Mouse (Mus musculus) layer of hippocampus, adult 18-20 months (tissue): ENCODE results near the gene Stx11. TPM values are rescaled to one million over a fixed set of nuclear protein-coding genes. Genes with fewer than 3 reads are reported as not detected.
"Not testable (repeated sequence)": the region's sequence is repeated elsewhere in the genome, so short reads cannot be mapped to it uniquely, and the experiment has no call there.

Experiments used
- DNase-seq, 2 experiments: peaks; one replicate each; pipeline ENCODE4 v3.0.0; 2022; ENCODE audit warnings: low spot score in 2 of 2
- total RNA-seq, 2 experiments: library from RNA; stranded (reverse); gene quantifications; 2 replicates each; pipeline ENCODE4 v1.2.3; 2021

The Stx11 gene
- total RNA-seq, 2 experiments from 2014 or later = 0.13 to 0.37 TPM

DNA sequence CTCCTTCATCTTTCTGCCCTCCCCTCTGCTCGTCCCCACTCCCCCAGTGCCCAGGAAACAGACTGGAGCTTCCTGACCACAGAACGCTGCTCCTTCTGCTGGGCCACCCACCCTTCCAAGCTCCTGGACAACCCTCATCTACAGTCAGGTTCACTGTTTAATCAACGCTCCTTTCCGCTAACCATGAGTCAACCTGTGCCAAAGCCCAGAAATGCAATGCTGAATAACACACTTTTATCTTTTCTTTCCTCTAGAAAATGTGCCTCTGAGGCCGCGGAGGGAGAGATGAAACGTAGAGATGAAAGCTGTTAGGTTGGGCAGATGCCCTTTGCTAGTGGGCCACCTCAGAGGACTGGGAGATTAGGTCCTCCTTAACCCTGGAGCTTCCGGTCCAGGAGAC, 2.6 kb downstream of the Stx11 start:
- DNase-seq = no peak

DNA sequence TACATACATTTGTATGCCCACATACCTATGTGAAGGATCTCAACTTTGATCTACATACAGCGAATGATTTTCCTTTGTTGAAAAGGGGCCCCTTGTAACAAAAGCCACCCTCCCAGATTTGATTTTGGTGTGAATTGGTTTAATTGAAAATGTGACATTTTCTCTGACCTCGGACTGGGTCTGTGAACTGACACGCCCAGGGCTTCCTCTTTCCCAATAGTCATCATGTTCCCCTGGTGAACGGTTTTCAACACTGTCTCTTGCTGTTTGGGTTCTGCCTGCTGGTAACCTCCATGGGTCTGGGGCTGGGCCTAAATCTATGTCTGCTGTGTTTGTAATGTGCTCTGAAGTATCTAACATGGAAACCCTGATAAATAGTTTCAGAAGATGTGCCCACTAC, 6.8 kb downstream of the Stx11 start:
- DNase-seq = no peak

DNA sequence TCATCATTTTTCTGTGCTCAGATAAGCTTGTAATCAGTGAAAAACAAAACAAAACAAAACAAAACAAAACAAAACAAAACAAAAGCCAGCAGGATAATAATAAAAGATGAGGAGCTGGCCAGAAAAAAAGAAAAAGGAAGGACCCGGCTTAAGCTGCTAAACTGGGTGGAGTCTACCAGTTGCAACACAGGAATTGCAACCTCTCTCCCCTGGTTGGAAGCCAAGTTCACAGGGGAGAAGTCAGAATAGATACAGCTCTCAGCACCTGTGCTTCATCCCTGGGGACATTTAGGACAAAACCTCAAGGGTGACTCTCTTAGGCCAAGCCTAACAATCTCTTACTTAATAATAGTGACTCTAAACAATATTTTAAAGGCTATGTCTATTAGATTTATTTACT, 8.3 kb downstream of the Stx11 start:
- no peak for DNase-seq

DNA sequence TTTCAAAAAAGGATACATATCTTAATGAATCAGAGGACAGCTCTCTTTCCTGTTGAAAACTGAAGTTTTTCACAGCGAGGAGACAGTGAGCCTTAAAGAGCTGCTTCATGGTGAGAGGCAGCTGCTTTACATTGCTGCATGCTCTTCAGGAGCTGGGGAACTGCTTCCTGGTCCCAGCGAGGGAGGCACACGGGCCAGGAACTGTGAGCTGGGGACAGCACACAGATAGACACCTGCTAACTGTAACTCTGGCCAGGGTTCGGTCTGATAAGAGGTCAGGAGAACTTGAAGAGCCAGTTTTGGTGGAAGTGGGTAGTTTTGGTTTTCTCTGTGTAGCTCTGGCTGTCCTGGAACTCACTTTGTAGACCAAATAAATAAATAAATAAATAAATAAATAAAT, 12.7 kb downstream of the Stx11 start:
- not testable (repeated sequence) for DNase-seq

DNA sequence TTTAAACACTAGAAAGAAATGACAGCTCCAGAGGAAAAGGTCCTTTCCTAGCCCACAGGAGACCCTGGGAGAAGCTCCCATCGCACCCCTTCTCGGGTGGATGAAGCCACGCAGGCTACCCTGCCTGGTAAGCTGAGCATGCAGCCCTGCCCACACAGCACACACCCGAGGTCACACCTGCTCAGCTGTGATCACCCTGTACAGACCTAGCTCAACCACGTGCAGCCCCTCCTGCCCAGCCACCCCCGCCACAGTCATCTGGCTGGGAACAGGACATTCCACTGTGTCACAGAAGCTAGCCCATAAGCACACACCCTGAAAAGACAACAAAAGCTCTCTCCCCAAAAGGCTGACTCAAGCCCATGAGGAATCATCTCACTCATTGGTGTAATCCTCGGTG, 14.8 kb downstream of the Stx11 start:
- no peak for DNase-seq

DNA sequence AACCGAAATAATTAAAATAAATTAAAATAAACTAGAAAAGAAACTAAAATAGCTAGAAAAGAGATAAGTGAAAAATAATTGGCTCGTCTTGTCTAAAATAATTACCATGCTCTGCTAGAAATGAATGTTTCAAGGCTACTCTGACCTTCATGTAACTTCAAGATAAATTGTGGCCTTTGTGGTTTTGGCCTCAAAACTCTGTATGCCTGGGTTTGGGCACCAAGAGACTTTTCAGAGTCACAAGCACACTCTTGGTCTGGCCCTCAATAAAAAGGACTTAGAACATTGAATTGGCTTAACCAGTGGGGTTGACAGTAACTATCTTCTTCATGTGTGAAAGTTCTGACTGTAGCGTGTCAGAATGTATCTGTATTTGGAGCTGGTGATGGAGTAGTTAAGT, 16.5 kb downstream of the Stx11 start:
- no peak for DNase-seq

DNA sequence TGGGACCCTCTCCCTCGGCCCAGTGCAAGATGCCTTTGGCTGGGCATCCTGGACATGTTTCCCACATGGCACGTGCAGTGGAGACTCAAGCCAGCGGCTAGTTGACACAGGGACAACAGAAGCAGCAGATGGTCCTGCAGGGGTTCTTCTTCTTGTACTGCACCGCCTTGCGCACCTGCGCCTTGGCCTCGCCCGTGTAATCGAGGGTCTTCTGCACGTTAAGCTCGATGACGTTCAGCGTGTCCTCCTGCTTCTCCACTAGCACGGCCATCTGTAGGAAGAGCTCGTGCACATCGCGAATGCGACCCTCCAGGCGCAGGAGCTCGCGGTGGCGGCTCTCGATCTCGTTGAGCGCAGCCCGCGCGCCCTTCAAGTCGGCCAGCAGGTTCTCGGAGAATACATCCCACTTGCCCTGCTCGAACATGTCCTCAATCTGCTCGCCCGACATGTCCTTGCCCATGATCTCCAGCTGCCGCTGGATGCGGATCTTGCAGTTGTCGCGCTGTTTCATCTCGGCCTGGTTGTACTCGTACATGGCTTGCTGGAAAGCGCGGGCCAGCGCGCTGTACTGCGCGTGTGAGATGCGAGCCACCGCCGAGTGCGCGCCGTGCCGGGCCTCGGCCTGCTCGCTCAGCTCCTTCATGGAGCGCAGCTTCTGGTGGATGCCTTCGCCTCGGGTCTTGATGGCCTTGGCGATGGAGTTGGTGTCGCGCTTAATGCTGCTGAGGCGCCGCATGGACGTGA, 22.9 kb downstream of the Stx11 start:
- peak; percentile 10 to 43 for DNase-seq

DNA sequence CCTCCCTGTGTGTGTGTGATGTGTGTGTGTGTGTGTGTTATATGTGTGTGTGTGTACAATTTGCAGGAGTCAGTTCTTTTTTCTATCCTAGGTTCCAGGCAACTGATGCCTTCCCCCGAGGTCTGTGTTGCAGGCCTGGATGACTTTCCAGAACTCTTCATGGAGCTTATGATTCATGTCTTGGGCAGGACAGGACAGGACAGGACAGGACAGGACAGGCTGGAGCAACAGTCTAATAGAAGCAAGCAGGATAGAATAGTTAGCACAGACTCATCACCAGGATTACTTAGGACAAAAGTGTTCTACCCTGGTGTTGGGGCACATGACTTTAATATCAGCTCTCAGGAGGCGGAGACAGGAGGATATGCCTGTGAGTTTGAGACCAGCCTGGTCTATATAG, 25.3 kb downstream of the Stx11 start:
- DNase-seq = no peak

DNA sequence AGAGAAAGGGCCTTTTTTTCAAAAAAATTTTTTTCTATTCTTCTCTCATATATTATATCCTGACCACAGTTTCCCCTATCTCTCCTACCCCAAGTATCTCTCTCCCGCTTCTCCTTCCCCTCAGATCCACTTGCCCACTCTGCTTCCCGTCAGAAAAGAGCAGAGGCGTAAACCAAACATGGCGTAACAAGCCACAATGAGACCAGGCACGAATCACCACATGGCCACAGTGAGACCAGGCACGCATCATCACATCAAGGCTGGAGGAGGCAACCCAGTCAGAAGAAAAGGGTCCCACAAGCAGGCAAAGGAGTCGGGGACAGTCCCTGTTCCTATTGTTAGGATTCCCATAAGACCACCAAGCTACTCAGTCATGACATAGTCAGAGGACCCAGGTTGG, 28.0 kb downstream of the Stx11 start:
- DNase-seq = no peak

DNA sequence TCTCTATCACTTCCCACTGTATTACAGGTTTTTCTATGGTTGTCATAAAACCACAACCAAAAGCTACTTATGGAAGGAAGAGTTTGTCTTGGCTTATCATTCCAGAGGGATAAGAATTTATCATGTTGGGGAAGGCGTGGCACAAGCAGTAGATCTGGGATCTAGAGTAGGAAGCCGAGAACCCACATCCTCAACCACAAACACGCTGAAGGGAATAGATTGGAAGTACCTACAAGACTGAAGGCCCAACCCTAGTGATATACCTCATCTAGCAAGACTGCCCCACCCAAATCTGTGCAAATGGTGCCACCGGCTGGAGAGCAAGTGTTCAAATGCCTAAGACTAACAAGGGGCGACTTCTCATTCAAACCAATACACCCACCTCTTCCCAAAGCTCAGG, 28.5 kb downstream of the Stx11 start:
- DNase-seq = no peak

DNA sequence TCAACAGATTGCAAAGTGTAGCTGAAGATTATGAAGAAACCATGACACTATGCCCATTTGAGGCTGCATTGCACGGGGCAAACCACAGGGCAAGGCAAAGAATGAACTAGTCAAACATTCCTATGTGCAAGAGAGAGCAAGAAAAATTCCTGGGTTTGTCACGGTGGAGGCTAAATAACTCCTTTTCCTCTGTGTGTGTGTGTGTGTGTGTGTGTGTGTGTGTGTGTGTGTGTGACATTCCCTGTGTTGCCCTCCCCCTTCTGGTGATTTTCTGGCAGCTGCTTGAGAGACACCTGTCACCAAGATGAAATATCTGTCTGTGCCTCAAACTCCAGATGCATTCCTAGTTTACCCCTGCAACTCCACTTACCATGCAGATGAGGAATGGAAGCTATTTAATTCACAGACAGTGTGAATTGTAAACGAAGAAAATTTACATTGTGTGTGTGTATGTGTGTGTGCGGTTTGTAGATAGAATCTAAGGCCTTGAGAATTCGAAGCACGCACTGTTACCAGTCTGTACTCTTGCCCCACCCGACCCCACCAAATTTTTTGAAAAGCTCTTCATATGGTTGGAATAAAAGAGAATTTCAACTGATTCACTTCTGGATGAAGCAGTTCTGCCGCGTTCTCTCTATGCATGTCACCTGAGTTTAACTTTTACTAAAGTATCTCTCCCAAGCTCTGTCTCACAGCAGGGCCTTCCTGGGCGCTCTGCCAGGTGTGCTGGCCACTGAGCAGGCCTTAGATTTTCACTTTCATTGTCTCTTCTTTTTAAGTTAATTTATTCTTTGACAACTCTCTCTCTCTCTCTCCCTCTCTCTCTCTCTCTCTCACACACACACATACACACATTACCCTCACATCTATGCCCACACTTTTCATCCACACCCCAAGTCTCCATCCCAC, 32.4 kb downstream of the Stx11 start:
- no peak for DNase-seq

DNA sequence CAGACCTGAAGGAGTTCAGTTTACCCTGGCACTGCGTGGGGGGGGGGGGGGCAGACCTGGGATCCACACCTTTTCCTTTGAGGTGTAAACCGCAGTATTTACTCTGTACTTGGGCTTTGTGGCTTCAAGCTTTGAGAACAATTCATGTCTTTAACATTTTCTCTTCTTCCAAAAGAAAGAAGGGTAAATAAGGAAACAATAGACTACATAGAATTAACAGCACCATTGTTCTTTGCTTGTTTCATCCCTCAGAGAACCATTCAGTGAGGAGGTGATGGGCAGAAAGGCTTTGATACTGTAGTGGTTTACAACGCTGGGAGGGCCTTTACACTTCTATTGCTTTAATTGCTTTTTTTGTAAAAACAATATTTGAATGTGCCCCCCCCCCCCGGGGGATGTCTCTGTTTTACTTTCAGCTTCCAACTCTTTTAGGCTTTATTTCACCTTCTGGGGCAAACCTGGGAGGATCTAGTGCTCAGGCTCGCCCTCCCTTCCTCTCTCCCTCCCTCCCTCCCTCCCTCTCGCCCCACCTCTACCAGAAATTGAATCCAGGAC, 33.7 kb downstream of the Stx11 start:
- no peak for DNase-seq

DNA sequence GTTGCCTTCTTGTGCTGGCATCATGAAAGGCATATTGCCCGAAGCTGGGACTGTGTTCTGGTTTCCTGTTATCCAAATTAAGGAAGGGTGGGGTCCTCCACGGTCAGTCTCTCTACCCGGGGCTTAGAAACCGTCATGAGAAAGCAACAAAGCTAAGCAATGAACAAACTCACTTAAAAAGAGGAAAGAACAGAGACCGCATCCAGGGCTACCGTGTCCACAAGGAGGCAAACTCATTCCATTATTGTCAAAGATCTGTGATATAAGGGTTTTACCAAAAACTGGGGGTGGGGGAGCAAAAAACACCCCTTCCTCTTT, 34.3 kb downstream of the Stx11 start:
- DNase-seq = no peak

DNA sequence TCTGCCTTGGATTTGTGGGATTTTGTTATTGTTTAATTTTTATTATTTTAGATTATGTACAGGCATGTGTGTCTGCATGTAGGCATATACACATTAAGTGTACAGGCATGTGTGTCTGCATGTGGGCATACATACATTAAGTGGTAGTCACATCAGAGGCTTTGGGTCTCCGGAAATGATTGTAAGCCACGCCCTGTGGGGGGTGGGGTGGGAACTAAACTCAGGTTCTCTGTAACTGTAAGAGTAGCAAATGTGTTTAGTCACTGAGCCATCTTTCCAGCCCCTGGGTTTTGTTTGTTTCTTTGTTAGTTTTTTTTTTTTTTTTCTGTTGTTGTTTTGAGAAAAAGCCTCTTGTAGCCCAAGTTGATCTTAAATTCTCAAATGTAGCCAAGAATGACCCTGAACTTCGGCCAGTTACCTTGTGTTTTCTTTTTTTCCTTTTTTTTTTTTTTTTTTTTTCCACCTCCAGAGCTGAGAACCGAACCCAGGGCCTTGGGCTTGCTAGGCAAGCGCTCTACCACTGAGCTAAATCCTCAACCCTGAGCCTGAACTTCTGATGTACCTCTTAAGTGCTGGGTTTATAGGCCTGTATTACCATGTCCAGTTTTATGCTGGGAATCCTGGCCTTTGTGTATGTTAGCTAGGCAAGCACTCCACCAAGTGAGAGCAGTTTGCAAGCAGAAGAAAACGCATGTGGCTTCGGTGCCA, 34.8 kb downstream of the Stx11 start:
- DNase-seq = no peak

DNA sequence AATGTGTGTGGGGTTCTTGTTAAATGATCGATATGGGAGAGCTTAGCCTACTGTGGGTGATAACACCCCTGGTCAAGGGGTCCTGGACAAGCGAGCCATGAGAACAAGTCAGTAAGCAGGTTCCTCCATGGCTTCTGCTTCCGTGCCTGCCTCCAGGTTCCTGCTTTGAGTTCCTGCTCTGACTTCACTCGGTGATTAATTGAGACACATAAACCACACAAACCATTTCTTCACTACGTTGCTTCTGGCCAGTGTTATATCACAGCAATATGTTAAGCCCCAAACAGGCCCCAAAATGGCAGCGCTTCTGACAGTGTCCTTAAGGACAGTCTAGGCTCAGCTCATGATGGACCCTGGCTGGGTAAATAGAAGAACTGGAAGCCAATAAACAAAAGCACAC, 35.9 kb downstream of the Stx11 start:
- DNase-seq = no peak

DNA sequence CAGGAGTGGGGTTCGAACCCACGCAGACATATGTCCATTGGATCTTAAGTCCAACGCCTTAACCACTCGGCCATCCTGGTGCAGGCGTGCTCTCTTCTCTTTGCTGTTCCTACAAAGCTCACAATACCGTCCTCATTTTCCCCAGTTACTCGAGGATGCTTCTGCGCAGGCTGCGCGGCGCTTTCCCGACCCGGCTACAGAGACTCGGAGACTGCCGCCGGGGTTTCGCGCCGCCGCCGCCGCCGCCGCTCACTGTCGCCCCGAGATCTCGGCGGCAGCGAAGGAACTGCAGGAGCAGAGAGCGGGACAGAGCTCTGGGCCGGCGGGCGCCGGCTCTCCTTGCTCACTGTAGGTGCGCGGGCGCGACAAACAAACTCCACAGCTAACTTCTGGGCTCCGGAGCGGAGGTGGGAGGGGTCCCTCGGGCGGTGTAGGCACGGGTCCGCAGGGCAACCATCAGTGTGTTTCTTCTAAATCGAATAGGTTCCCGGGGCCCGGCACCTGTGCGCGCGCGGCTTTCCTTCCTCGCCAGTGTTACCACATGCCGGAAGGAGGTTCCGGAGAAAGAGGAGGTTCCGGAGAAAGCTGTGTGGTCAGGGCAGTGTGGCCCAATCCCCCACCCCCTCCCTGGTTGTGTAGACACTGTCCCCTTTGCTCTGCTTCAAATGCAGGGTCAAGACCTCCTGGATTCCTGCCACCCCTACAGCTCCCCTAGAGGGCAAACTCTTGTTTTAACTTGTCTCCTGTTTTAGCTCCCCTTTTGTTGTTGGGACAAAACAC, 41.3 kb downstream of the Stx11 start:
- DNase-seq = peak; percentile 95 to 100

DNA sequence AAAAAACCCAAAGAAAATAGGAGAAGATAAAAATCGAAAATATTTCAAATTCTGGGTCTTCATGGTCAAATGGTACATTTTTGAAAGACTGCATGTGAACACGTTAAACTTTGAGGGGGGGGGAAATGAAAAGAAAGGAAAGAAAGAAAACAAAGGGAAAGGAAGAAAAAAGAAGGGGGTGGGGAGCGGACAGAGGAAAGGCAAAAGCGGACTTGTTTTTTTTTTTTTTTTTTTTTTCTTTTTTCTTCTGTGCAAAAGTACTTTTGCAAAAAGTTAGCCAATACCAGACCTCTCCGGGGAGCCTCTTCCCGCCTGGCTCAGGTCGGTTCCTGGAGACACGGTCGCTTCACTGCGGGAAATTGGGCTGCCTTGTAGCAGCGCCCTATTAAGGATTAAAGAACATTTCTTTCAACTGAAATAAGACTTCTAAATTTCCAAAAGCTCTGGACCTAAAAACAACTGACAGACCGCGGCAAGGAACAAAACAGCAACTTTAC, 42.0 kb downstream of the Stx11 start:
- no peak for DNase-seq

DNA sequence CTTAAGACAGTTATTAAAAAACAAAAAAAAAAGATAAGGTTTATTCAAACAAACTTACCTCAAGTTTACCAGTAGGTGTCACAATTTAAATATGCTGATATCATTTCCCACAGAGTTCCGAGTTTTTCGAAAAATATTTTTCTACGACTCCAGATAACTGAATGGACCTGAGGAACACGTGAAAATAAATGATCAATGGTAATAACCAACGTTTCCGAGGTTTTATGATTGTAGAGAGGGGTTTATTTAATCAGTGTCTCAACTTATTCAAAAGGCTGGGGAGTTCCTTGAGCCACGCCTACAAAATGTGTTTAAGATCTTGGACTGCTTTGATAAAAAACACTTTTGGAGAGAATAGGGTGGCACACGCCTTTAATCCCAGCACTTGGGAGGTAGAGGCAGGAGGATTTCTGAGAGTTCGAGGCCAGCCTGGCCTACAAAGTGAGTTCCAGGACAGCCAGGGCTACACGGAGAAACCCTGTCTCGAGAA, 42.5 kb downstream of the Stx11 start:
- no peak for DNase-seq

DNA sequence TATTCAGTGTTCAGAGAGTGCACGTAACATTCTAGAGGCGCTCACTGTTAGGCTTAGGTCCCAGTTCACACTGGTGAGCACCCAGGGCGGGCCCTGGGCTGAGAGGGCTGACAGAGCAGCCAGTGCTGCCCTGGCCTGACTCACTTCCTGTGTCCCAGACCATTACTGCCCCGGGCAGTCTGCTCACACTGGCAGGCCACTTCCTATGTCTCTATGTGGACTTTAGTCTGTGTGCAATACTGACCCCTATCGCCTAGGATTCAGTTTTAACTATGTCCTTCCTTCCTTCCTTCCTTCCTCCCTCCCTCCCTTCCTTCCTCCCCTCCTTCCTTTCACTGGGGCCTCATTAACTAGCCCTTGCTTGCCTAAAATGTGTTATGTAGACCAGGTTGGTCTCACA, 44.8 kb downstream of the Stx11 start:
- peak in 1 of 2 experiments; percentile 6 for DNase-seq

DNA sequence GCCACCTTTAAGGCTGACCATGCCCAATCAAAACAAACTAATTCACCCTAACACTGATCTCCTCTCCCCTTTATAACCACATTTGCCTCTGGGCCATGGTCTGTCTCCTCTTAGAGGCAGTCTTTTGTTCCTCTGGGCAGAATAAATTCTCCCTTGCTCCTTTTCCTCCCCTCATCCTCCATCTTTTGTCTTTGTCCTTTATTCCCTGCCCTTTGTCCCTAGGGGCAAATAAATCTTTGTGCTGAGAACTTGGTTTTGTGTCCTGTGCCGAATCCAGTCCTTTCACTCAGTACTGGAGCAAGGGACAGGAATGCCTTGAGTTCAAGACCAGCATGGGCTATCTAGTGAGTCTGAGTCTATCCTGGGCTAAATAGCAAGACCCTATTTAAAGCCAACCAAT, 46.5 kb downstream of the Stx11 start:
- DNase-seq = no peak

DNA sequence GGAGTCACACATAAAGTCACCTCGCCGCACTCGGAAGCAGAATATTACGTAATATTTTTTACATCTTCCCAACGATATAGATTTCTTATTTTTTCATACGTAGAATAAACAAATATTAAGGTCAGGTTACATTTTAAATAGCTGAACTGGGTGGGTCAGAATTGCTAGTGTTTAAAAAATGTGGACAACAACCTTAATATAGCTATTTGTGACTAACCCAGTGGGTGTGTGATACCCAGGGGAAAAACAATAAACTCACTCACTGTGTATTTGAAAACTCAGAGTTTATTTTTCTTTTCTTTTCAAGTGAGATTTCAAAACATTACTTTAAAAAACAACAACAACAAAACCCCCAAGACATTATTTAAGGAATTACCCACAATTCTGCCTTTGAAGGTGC, 47.7 kb downstream of the Stx11 start:
- no peak for DNase-seq
